Mouse (Mus musculus) kidney, adult 2 months (tissue): ENCODE results near the gene Tns4. TPM values are rescaled to one million over a fixed set of nuclear protein-coding genes. Genes with fewer than 3 reads are reported as not detected.

ENCODE experiments used
- DNase-seq: peaks from one replicate; pipeline ENCODE4 v3.0.0; 2021
- H3K27ac ChIP-seq: fragments of 200-500 bp; 2 replicates; pipeline ENCODE4 v1.5.1; 2012; ENCODE audit warnings: low read depth, low read length, control low read depth, inconsistent platforms; ENCODE audit not compliant: insufficient read depth
- H3K27me3 ChIP-seq: fragments of 200-500 bp; replicated peaks from 2 replicates; pipeline ENCODE4 v1.6.1; 2012; ENCODE audit warnings: mild to moderate bottlenecking, moderate library complexity, low read length, inconsistent platforms; ENCODE audit not compliant: control insufficient read depth, insufficient read depth
- H3K36me3 ChIP-seq: fragments of 200-500 bp; 2 replicates; pipeline ENCODE4 v1.6.1; 2012; ENCODE audit warnings: mild to moderate bottlenecking, moderate library complexity, low read length, inconsistent platforms; ENCODE audit not compliant: control insufficient read depth, insufficient read depth
- H3K4me1 ChIP-seq: fragments of 200-500 bp; 2 replicates; pipeline ENCODE4 v1.6.1; 2011; ENCODE audit warnings: low read length; ENCODE audit not compliant: control insufficient read depth, insufficient read depth
- H3K4me3 ChIP-seq: fragments of 200-500 bp; 2 replicates; pipeline ENCODE4 v1.5.1; 2011; ENCODE audit warnings: mild to moderate bottlenecking, low read depth, low read length, control low read depth; ENCODE audit not compliant: insufficient read depth
- CTCF ChIP-seq: fragments of 200-500 bp; conservative IDR thresholded peaks from 2 replicates; pipeline ENCODE4 v1.5.1; 2011; ENCODE audit warnings: low read depth, mild to moderate bottlenecking, control low read depth, low read length, moderate library complexity, mixed read lengths; ENCODE audit not compliant: insufficient read depth, insufficient read length
- POLR2A ChIP-seq: fragments of 200-500 bp; IDR thresholded peaks from one replicate; pipeline ENCODE4 v1.6.1; 2011; ENCODE audit warnings: low read depth, low read length, control low read depth
- WGBS: fragments of 180-500 bp; shearing (Covaris S2); methylation state at CpG from one replicate; pipeline ENCODE4 v1.1.7; 2018; 5-methylcytosine and 5-hydroxymethylcytosine counted together
- polyA plus RNA-seq: library from polyadenylated mRNA; depleted of rRNA; stranded (reverse); fragments of >200 nt; gene quantifications from 2 replicates; pipeline ENCODE4 v1.2.3, GENCODE M21; 2012; rRNA removed

Gene Tns4
- polyA plus RNA-seq, 1 experiment = 0.86 TPM

GRCm38 (mm10) chr11:99023500-99024467 is 65.3 kb downstream of the Tns4 start, which contains the start of gene Top2a:
Gene Top2a (minus strand): TSS chr11:99024189.
- Histone ChIP-seq H3K4me3 (peak within 1 kb of the TSS; percentile 81), H3K4me1 (no peaks in the 10 kb centered on the region; the same call in 1 of the 2 replicates), H3K27me3 (no peaks in the 10 kb centered on the region), H3K36me3 (no peaks in the 10 kb centered on the region), H3K27ac (no peak within 1 kb of the TSS)
- DNase-seq = peak; percentile 99
- under 1% methylated on average over 54 of the region's 54 CpGs for WGBS
- TF ChIP-seq CTCF = no peak
- no peak for TF ChIP-seq POLR2A

- no peak for TF ChIP-seq POLR2A
- no peak for TF ChIP-seq CTCF
- no peaks in the 10 kb centered on the region; the same call in 1 of the 2 replicates for H3K4me1 ChIP-seq
- H3K27me3 ChIP-seq = no peaks in the 10 kb centered on the region
- H3K27ac ChIP-seq = no peak overlapping the region
- H3K4me3 ChIP-seq = no peak overlapping the region
- 22% methylated on average over 4 of the region's 4 CpGs for WGBS
- no peak for DNase-seq
- no peaks in the 10 kb centered on the region for H3K36me3 ChIP-seq
Observed at GRCm38 (mm10) chr11:99023094-99023493, 66.0 kb downstream of the Tns4 start.

GRCm38 (mm10) chr11:99022384-99022933 is 66.6 kb downstream of the Tns4 start:
- Histone ChIP-seq H3K27me3 (no peaks in the 10 kb centered on the region), H3K36me3 (no peaks in the 10 kb centered on the region), H3K4me1 (no peaks in the 10 kb centered on the region; the same call in 1 of the 2 replicates), H3K27ac (no peak overlapping the region), H3K4me3 (no peak overlapping the region)
- no peak for DNase-seq
- TF ChIP-seq POLR2A (no peak), CTCF (no peak)
- 91% methylated on average over 5 of the region's 5 CpGs for WGBS

- 95% methylated on average over 6 of the region's 6 CpGs for WGBS
- H3K4me3 ChIP-seq = no peak overlapping the region
- H3K36me3 ChIP-seq = no peaks in the 10 kb centered on the region
- no peaks in the 10 kb centered on the region; the same call in 1 of the 2 replicates for H3K4me1 ChIP-seq
- H3K27ac ChIP-seq = no peak overlapping the region
- TF ChIP-seq POLR2A (no peak), CTCF (no peak)
- no peak for DNase-seq
- H3K27me3 ChIP-seq = no peaks in the 10 kb centered on the region
Observed at GRCm38 (mm10) chr11:99019844-99020243, 69.3 kb downstream of the Tns4 start.

Other genes starting within 250 kb of the Tns4 start
- gene Wipf2, start 225.7 kb downstream of the Tns4 start, polyA plus RNA-seq = 8.7 and 9.9 TPM in 2 replicates
- gene Cdc6, start 181.5 kb downstream of the Tns4 start, polyA plus RNA-seq = 0.11 and 0.14 TPM in 2 replicates
- gene Rara, start 161.5 kb downstream of the Tns4 start, polyA plus RNA-seq = 18.0 and 19.6 TPM in 2 replicates
- gene Gjd3, start 106.3 kb downstream of the Tns4 start, polyA plus RNA-seq = 0.34 and 0.57 TPM in 2 replicates
- gene Top2a, start 65.1 kb downstream of the Tns4 start, polyA plus RNA-seq = 0.72 and 1.1 TPM in 2 replicates
- 1,142 and 1,152 TPM in 2 replicates for gene Igfbp4, start 48.1 kb downstream of the Tns4 start, polyA plus RNA-seq
- 1.1 and 11.2 TPM in 2 replicates for gene Ccr7, start 65.8 kb upstream of the Tns4 start, polyA plus RNA-seq
- 16.6 and 18.6 TPM in 2 replicates for gene Smarce1, start 141.7 kb upstream of the Tns4 start, polyA plus RNA-seq
- gene Krt222, start 154.8 kb upstream of the Tns4 start, polyA plus RNA-seq = 0.42 and 0.47 TPM in 2 replicates
- not detected in 2 replicates for gene Krt24, start 196.0 kb upstream of the Tns4 start, polyA plus RNA-seq
- gene Krt25, start 233.6 kb upstream of the Tns4 start, polyA plus RNA-seq = 0.03 TPM in 1 of 2 replicates, not detected in the other
- gene Krt26, start 248.7 kb upstream of the Tns4 start, polyA plus RNA-seq = not detected in 2 replicates